Mouse (Mus musculus) olfactory bulb, adult 2 months (tissue): ENCODE results near the gene Utp6.

Source experiments
- CTCF ChIP-seq: fragments of 200-500 bp; IDR thresholded peaks from 2 replicates; pipeline ENCODE4 v1.5.1; 2012; ENCODE audit warnings: low read depth, mild to moderate bottlenecking, low read length, moderate library complexity; ENCODE audit not compliant: insufficient read depth
- POLR2A ChIP-seq: fragments of 200-500 bp; IDR thresholded peaks from 2 replicates; pipeline ENCODE4 v1.6.1; 2012; ENCODE audit warnings: mild to moderate bottlenecking, low read depth, low read length, moderate library complexity; ENCODE audit not compliant: insufficient read depth

DNA sequence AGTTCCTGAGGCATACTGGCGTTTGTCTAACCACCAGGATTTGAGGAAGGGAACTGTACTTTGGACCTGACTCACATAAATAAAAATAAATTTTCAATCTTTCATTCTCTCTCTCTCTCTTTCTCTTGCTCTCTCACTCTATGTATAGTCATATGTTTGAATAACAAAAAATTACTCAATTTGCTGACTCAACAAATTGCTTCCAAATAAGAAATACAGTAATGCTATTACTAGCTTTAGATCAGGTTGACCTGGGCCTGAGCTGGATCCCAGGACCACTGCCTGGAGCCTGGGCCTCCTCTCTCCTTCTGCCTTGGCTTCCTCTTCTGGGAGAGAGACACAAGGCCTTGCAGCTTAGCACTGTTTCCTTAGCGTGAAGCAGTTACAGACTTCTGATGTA is 71.4 kb downstream of the Utp6 start:
- no peak for TF ChIP-seq CTCF
- TF ChIP-seq POLR2A: no peak
